Mouse (Mus musculus): ENCODE measurements at regions not wholly inside any gene's neighbourhood (a gene's known extent, or its start where the extent isn't known, plus 50 kb on each side); places are given as distances from the start of the nearest gene placed in this dataset.

GRCm38 (mm10) chr13:107847179-107848012 is 196.8 kb upstream of the Smim15 start:
- DNase-seq (ENCODE audit: low read depth, low spot score): peak; percentile 59
- H3K79me2 ChIP-seq (ENCODE audit: control insufficient read depth, insufficient read depth, low read length, poor library complexity): peaks cover 4% of the 10 kb centered on the region; the same call in 1 of the 2 replicates
- peak overlapping the region; percentile 39 to 40 for H3K4me3 ChIP-seq (ENCODE audit: control insufficient read depth in 1 of 2, insufficient read depth in 1 of 2, low read depth in 2 of 2, low read length in 2 of 2)
- H3K9me3 ChIP-seq (replicated peaks; ENCODE audit: insufficient read depth, low read length): no peaks in the 10 kb centered on the region
- H3K4me1 ChIP-seq (ENCODE audit: control insufficient read depth in 1 of 2, insufficient read depth in 2 of 2, low read length in 2 of 2): peaks cover 19 to 26% of the 10 kb centered on the region in 2 experiments
- peak overlapping the region; percentile 37 for H3K9ac ChIP-seq (ENCODE audit: control insufficient read depth, low read depth, low read length, poor library complexity, severe bottlenecking)
- TF ChIP-seq GATA1 (IDR thresholded peaks at IDR 0.05; ENCODE audit: low read depth, low read length) (0 out of 2 replicates have a peak, but pooled peaks have one; percentile 10), SIN3A (IDR thresholded peaks at IDR 0.05; ENCODE audit: low read length) (peak; percentile 15; the same call in 1 of the 2 replicates), RAD21 (IDR thresholded peaks at IDR 0.05; ENCODE audit: low read depth, low read length) (no peak)
- peak overlapping the region; percentile 44 for H3K27ac ChIP-seq (ENCODE audit: control insufficient read depth, low read depth, low read length)
- peaks cover 0 to 18% of the 10 kb centered on the region in 2 experiments; a peak in 2 of 4 replicates for H3K36me3 ChIP-seq (ENCODE audit: control insufficient read depth in 1 of 2, insufficient read depth in 2 of 2, low read length in 2 of 2)
- no peaks in the 10 kb centered on the region for H3K27me3 ChIP-seq (ENCODE audit: control insufficient read depth in 1 of 2, insufficient read depth in 2 of 2, low read length in 2 of 2)

- no peaks in the 10 kb centered on the region for H3K9me3 ChIP-seq (replicated peaks; ENCODE audit: insufficient read depth, low read length)
- peaks cover 0 to 18% of the 10 kb centered on the region in 2 experiments; a peak in 2 of 4 replicates for H3K36me3 ChIP-seq (ENCODE audit: control insufficient read depth in 1 of 2, insufficient read depth in 2 of 2, low read length in 2 of 2)
- H3K27me3 ChIP-seq (ENCODE audit: control insufficient read depth in 1 of 2, insufficient read depth in 2 of 2, low read length in 2 of 2): no peaks in the 10 kb centered on the region
- no peak overlapping the region for H3K27ac ChIP-seq (ENCODE audit: control insufficient read depth, low read depth, low read length)
- DNase-seq (ENCODE audit: low read depth, low spot score): no peak
- H3K4me1 ChIP-seq (ENCODE audit: control insufficient read depth in 1 of 2, insufficient read depth in 2 of 2, low read length in 2 of 2): peaks cover 19 to 26% of the 10 kb centered on the region in 2 experiments
- H3K4me3 ChIP-seq (ENCODE audit: control insufficient read depth in 1 of 2, insufficient read depth in 1 of 2, low read depth in 2 of 2, low read length in 2 of 2): no peak overlapping the region
- TF ChIP-seq ZC3H11A (IDR thresholded peaks at IDR 0.05; ENCODE audit: low read depth, low read length): no peak
- no peak for TF ChIP-seq MYC (IDR thresholded peaks at IDR 0.05; ENCODE audit: low read depth, low read length)
- no peak for TF ChIP-seq ETS1 (IDR thresholded peaks at IDR 0.05; ENCODE audit: low read depth, low read length)
- no peak for TF ChIP-seq MAFK (IDR thresholded peaks at IDR 0.05; ENCODE audit: borderline replicate concordance, low read depth, low read length)
- no peak for TF ChIP-seq TCF12 (IDR thresholded peaks at IDR 0.05; ENCODE audit: low read depth, low read length)
- TF ChIP-seq MEF2A (IDR thresholded peaks at IDR 0.05; ENCODE audit: extremely low read depth, insufficient replicate concordance, low read depth, low read length, poor library complexity, severe bottlenecking): no peak
- TF ChIP-seq MAX (IDR thresholded peaks at IDR 0.05; ENCODE audit: low read length): no peak
- no peak for TF ChIP-seq MYB (IDR thresholded peaks at IDR 0.05; ENCODE audit: low read depth, low read length)
- no peak for TF ChIP-seq TBP (IDR thresholded peaks at IDR 0.05; ENCODE audit: low read depth, low read length)
- no peak for TF ChIP-seq NELFE (IDR thresholded peaks at IDR 0.05; ENCODE audit: low read depth, low read length)
- no peak overlapping the region for H3K9ac ChIP-seq (ENCODE audit: control insufficient read depth, low read depth, low read length, poor library complexity, severe bottlenecking)
- peaks cover 4% of the 10 kb centered on the region; the same call in 1 of the 2 replicates for H3K79me2 ChIP-seq (ENCODE audit: control insufficient read depth, insufficient read depth, low read length, poor library complexity)
Measured at GRCm38 (mm10) chr13:107846621-107847178, 197.5 kb upstream of the Smim15 start.
